Mouse (Mus musculus) thymus, adult 2 months (tissue): ENCODE results near the gene Traf3ip1.

Source experiments
- CTCF ChIP-seq: fragments of 200-500 bp; IDR thresholded peaks from 2 replicates; pipeline ENCODE4 v1.5.1; 2012; ENCODE audit warnings: mild to moderate bottlenecking, control low read depth, low read length, moderate library complexity, borderline replicate concordance; ENCODE audit not compliant: control insufficient read depth, poor library complexity, insufficient read depth; ENCODE audit errors: extremely low read depth
- POLR2A ChIP-seq: fragments of 200-500 bp; IDR thresholded peaks from 2 replicates; pipeline ENCODE4 v1.6.1; 2012; ENCODE audit warnings: mild to moderate bottlenecking, low read length, control low read depth, moderate library complexity; ENCODE audit not compliant: control insufficient read depth, poor library complexity, insufficient read depth; ENCODE audit errors: extremely low read depth

GRCm38 (mm10) chr1:91486165-91486564 lies 8.3 kb upstream of the Traf3ip1 start:
- no peak for TF ChIP-seq CTCF
- no peak for TF ChIP-seq POLR2A
